Mouse (Mus musculus) T-helper 17 cell (primary cell): ENCODE measurements at regions not wholly inside any gene's neighbourhood (a gene's known extent, or its start where the extent isn't known, plus 50 kb on each side); places are given as distances from the start of the nearest gene placed in this dataset.

ENCODE experiments used
- in situ Hi-C, 2 experiments: fragments of 300-600 bp; cut with MboI, MseI; formaldehyde crosslinking; loops; 1 replicate in 1 of 2; 2 replicates in 1 of 2; pipeline ENCODE4 v1.15.1; 2025; ENCODE audit warnings: high pct_unique_total_duplicates in 2 of 2

- in situ Hi-C loops = no loop called here
Measured at GRCm38 (mm10) chr16:64166676-64167407, 302.9 kb upstream of the Epha3 start.

- in situ Hi-C loops = no loop called here
Measured at GRCm38 (mm10) chr16:64166036-64166435, 302.1 kb upstream of the Epha3 start.

- in situ Hi-C loops = no loop called here
Measured at GRCm38 (mm10) chr16:64145687-64146535, 281.9 kb upstream of the Epha3 start.
